Mouse (Mus musculus): Measurements from ENCODE around the gene Bbof1.

GRCm38 (mm10) chr12:84366971-84367370, 41.9 kb upstream of the Bbof1 start:
- no peak for TF ChIP-seq CTCF (IDR thresholded peaks at IDR 0.05; ENCODE audit: low read depth, low read length)
- no peak for TF ChIP-seq POLR2A (IDR thresholded peaks at IDR 0.05; ENCODE audit: borderline replicate concordance, low read depth, low read length)
